Mouse (Mus musculus) cerebellum, postnatal 4 days (tissue): ENCODE results near the gene Gm20662.
A peak's percentile ranks its signal among the peaks of the same experiment; 100 is the strongest.

Experiments used
- DNase-seq, 2 experiments: peaks; one replicate each; pipeline ENCODE4 v3.0.0; 2022; ENCODE audit warnings: low spot score in 2 of 2, mixed read lengths in 1 of 2

Gene Gm20662

DNA sequence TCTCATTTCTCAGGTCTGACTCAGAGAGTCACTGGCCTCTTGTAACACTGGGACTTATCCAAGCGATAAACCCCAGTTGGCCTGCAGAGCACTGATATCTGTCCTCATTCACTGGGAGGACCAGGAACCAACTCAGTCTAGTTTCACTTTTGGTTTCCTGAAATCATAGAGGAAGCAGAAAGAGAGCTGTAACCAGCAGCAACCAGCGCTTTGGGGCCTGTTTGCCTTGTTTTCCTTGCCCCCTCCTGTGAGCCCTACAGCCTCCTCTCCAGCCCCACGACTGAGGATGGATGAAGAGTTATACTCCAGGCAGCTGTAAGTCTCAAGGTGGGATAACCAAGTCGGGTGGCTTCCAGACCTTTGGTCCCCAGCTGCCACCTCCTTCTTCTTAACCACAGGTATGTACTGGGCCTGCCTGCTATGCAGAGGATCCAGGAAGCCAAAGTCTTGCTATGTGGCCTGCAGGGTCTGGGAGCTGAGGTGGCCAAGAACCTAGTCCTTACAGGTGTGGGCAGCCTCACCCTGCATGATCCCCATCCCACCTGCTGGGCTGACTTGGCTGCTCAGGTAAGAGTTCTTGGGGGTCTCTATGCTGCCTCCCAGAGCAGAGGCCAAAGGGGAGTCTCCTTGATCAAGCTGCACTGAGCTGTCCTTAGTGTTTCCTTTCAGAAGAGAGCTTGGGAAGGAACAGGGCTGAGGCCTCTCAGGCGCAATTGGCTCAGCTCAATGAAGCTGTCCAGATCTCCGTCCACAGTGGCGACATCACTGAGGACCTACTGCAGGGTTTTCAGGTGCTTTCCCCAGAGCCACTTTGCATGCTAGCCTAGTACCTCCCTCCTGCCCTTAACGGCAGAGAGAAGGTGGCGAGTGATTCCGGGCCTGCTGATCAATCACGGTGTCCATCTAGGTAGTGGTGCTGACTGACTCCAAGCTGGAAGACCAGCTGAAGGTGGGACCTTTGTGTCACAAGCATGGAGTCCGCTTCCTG is 20.5 kb upstream of the Gm20662 start, which contains the start of gene Uba7:
Gene Uba7, plus strand, starts transcription at position 107 of the 988 bp plus-strand sequence.
- DNase-seq, result no peak

DNA sequence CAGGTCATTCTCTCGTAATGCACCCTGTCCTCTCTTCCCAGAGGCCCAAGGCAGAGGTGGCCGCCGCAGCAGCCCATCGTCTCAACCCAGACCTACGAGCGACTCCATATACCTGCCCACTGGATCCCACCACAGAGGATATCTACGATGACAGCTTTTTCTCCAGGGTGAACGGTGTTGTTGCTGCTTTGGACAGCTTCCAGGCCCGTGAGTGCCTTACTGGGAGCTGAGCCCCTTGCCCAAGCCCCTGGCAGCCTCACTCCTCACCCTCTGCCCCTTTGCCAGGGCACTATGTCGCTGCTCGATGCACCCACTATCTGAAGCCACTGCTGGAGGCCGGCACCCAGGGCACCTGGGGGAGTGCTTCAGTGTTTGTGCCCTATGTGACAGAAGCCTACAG is 17.3 kb upstream of the Gm20662 start:
- DNase-seq, result no peak

DNA sequence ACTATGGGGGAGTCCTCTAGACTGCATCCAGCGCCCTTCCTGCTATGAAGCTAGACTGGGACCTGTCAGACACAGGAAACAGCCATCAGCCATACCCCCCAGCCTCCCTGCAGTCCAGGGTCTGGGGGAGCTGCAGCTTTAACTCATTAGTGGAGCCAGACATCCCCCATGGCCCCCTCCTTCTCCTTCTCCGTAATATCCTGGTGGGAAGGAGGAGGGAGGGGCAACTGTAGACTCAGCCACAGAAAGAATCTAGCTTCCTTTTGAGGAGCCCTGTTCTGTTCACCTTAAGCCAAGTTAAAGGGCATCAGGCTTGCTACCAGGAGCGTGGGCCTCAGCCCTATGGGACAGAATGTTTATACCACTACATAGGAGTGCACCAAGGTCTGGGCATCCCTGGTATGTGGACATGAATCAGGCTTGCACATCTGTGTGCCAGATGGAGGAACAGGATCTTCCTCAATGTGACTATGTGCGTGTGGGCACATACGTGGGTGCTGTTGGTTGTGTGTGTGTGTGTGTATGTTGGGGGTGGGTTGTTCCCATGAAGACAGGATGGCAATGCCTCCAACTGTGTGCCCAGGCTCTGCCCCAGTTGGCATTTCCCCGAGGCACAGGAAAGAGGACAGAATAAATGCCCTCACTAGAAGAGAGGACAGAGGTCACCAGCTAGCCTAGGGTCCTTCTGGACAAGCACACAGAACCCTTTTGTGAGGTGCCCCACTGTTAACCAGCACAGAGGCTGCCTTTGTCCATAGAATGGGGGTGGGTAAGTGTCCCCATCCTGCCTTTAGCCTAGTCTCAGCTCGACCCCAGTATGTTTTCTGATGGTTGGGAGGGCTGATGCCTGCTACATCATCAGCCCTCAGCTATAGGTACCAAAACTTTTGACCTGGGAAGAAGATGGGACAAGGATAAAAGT is 14.2 kb upstream of the Gm20662 start:
- DNase-seq, result no peak

DNA sequence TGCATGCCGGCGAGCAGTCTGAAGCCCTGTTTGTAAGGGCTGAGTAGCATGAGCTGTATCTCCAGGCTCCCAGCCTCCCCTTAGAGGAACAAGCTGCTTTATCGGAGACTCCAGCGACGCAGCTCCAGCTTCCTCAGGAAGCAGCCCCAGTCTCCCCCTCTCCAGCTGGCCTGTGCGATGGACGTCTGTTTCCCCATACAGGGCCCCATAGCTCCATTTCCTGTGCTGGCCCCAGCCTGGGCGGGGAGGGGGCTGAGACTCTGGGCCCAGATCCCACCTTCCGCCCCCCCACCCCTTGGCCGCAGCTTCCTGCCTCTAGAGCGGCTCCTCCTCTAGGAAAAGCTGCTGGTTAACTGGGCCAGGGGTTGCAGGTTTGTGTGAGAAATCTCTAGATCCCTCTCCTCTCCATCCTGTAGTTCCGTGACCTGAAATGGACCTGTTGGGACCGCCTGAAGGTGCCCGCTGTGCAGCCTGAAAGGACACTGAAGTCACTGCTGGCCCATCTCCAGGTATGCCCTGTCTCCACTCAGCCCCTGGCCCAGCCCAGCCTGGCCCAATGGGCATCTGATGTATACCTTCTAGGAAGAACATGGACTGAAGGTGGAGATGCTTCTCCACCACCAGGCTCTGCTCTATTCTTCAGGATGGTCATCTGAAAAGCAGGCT is 13.3 kb upstream of the Gm20662 start, which contains the start of gene Gm20661:
Gene Gm20661, plus strand, starts transcription at position 378 of the 666 bp plus-strand sequence.
- no peak for DNase-seq

DNA sequence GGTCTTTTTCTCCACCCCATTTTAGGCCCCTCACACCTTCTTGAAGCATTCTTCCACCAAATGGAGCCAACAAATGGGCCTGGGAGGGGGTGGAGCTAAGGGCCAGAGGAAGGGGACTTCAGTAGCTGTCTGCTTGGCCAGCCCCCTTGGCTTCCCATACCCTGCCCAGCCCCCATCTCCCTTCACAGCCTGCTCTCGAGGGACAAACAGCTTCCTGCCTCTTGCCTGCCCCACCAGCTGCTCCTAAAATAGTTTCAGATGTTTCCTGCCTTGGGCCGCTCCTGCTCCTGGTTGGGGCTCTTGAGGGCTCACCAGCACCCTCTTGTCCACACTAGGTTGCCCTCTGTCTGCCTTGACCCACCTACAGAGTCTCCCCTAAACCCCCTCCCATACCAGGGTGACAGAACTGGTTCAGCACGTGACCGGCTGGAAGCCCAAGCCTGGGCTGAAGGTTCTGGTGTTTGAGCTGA is 12.7 kb upstream of the Gm20662 start:
- DNase-seq, result no peak

DNA sequence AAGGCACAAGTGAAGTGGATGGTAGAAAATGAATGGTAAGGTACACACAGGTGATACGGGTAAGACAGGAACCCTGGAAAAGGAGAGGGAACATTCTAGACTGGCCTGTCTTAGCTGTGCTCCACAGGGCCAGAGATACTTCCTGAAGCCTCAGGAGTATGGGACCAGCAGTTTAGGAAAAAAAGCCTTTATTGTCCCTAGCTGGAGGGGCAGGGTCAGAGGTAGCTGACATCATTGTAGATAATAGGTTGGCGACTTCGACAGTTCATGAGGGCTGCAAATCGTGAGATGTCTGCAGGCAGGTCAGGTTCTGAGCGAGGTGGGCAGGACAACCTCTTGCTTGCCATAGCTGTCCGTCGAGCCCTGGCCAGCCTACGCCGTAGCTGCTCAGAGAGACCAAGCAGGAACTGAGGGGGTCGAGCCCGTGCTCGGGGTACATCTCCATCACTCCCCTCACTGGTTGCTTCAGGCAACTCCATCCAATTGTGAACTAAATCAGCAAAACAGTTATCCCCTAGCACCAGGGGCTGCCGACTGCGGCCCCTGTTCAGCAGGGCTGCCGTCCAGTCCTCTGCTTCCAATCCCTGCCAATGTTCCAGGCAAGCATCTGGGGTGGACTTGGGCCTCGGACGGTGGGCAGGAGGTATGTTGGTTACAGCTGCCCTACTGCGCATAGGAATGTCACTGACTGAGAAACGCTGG is 11.9 kb upstream of the Gm20662 start:
- no peak for DNase-seq

DNA sequence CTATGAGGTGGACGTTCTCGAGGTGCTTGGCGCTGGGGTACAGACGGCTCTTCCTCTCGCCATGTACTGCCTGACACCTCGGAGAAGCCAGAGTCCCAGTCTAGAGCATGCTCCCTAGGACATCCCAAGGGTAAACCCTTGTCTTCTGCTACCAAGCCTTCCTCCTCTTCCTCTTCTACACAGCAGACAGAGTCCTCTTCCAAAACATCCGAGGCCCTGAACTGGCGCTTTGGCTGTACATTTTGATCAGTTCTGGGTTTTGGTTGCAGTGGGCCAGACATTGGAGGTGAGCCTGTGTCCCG is 11.4 kb upstream of the Gm20662 start:
- no peak for DNase-seq

DNA sequence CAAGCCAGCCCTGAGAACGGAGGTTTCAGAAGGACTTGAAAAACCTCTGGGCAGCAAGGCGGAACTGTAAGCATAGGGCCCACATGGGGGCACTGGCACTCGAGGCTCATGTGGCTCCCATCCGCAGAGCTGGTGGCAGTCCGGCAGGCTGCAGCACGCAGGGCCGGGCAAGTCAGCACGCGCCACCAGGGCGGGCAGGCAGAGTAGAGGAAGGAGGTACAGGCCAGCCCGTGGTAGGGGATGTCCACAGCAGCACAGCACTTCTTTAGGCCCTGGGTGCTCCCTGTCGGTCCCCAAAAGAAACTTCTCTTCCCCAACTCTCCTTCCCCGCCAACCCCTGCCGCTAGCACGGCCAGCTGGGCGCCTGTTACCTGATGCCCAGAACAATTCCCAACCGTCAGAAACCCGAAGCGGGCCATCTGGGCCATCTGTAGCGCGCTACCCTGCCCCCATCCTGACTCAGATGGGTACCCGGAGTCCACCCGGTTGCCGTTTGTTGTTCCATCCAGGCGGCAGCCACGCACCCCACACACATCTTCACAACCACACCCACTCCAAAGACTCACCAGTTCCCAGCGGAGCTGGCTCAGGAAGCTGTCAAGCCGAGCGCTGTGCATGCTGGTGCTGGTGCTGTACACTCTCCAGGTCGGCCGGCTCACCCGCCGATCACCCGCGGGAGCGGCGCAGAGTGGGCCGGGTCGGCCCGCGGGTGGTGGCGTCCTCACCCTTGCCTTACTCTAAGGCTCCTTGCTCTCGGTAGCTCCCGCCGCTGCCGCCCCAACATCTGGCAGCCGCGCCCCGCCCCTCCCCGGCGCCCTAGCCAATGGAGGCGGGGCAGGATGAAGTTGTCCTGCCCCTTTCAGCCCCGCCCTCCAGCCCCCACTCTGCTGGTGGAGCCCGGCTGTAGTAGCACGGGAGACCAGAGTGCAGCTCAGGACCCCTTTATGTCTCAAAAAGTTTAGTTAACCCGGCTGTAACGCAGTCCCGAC is 10.7 kb upstream of the Gm20662 start, which contains the start of gene Inka1:
Gene Inka1, minus strand, starts transcription at position 749 of the 989 bp plus-strand sequence.
- peak in 1 of 2 experiments; percentile 64 for DNase-seq

DNA sequence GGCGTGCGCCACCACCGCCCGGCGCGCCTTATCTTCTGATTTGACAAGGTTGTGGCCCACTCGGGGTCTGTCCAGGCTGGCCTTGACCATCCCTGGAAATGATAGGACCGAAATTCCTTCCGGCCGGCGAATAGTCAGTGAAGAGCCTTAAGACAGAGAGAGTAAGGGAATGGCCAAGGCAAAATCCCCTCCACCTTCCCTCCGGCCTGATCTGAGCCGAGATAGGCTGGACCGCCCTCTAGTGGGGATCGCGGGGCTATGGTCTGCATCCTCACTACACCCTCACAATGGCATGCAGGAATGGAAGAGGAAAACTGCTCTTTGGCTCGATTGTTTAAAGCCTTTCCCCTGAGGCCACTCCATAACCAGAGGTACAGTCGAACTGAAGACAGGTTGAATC is 9.8 kb upstream of the Gm20662 start:
- DNase-seq, result peak in 1 of 2 experiments; percentile 78

DNA sequence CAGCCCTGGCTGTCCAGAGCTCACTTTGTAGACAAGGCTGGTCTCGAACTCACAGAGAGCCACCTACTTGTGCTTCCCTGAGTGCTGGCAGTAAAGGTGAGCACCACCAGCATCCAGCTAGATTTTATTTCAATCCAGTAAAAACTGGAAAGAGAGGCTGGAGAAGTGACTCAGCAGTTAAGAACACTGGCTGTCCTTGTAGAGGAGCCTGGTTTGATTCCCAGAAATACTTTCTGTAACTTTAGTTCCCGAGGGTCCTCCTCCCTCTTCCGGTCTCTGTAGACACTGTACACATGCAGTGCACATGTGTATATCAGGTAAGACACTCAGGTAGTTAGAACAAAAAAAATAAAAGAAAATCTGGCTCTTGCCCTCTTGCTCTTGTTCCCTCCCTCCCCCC is 8.2 kb upstream of the Gm20662 start:
- DNase-seq, result no peak

DNA sequence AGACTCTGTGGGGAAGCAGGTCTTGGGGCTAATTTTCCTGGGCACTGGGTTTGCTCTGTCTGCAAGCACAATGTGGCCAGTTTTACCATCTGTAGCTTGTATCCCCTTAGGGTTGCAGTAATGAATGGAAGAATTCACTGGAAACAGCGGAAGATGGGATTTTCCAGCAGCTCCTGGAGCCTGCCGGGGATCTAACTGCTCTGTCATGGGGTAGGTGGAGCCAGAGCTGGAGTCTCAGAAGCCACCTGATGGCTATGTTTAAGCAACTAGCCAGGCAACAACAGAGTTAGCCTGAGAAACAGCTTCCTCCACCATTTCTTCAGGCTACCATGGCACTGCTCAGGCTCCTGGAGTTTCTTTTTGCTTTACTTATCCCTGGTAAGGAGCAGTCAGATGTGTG is 4.0 kb upstream of the Gm20662 start, which contains the start of gene Cdhr4:
Gene Cdhr4, plus strand, starts transcription at position 301 of the 400 bp plus-strand sequence.
- DNase-seq, result no peak

DNA sequence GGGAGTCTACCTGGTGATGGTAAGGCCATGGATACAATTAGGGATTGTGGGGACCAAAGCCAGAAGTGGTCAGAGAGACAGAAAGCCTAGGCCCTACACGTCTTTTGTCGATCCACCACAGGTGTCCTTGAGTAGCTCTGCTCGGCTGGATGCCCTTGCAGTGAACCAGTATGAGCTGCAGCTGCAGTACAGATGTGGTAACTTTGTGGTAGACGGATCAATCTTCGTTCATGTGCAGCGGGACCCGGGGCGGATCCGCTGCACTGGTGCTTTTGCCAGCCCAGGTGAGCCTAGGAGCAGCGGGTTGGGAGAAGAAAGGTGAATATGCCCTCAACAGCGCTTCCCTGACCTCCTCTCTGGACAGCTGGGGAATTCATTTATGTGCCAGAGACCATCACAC is 3.1 kb upstream of the Gm20662 start:
- DNase-seq, result no peak

DNA sequence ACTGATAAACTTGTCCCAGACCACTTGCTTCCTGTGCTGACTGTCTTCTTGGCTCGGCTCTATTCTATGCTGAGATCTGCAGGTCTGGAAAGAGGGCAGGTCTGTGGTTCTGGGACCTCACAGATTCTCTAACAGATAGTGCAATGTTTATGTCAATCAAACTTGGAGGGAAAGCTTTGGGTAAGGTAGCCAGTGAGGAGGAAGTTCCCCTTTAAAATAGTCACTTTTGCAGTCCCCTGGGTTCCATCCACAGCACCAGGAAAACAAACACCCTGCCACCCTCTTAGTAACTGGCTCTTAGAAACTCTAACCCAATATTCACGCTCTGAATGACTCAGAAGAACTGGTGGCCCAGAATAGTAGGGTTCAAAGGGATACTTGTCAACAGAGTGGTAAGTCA is 1.7 kb upstream of the Gm20662 start:
- no peak for DNase-seq

DNA sequence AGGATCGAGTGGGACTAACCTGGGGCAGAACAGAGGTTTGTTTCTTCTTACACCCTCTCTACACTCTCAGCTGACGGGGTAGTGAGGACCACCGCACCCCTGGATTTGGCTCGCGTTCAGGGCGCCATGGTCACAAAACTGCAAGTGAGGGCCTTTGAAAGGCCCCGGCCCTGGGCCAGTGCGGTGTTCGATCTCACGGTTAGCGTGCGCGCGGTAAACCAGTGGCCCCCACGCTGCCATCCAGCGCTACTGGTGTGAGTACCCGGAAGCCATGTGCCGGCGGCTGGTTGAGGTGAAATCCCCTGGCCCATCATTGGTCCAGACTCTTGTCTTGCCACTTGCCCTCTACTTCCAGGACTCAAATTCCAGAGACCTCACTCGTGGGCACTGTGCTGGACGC is 636 bp upstream of the Gm20662 start:
- DNase-seq, result no peak

DNA sequence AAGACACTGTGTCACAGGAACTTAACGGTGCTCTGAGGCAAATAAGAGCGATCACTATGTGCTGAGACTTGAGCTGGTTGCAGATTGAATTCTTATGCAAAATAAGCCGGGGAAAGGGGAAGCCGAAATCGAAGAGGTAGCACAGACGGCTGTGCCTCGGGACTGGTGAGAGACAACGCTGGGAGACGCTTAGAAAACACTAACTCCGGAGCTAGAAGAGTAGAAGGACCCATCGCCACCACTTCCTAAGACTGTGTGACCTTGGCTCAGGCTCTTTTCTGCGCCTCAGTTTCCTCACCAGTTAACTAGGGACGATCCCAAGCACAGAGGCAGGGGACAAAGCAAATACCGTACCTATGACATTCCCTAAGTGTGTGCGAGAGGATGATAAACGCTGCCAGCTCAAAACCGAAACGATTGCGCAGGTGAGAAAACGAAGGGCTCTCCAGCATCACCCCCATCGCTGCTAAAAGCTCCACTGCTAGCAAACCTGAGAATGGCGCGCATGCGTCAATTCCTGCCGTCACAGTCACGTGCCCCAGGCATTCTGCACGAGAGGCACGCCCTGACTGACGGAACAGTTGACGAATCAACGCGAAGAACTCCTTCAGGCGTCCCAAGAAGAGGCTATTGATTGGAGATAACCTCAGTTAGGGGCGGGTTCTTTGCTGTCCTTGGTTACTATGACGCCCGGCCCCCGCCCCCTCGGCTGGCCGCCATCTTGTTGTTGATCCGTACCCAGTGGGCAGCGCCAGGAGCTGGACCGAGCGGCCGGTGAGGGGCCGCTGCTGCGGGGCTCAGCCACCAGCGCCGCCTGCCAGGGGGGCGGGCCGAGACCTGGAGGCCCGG is 6.0 kb downstream of the Gm20662 start, which contains the start of gene Ip6k1:
Gene Ip6k1, plus strand, starts transcription at position 580 of the 849 bp plus-strand sequence.
- DNase-seq, result peak; percentile 100

DNA sequence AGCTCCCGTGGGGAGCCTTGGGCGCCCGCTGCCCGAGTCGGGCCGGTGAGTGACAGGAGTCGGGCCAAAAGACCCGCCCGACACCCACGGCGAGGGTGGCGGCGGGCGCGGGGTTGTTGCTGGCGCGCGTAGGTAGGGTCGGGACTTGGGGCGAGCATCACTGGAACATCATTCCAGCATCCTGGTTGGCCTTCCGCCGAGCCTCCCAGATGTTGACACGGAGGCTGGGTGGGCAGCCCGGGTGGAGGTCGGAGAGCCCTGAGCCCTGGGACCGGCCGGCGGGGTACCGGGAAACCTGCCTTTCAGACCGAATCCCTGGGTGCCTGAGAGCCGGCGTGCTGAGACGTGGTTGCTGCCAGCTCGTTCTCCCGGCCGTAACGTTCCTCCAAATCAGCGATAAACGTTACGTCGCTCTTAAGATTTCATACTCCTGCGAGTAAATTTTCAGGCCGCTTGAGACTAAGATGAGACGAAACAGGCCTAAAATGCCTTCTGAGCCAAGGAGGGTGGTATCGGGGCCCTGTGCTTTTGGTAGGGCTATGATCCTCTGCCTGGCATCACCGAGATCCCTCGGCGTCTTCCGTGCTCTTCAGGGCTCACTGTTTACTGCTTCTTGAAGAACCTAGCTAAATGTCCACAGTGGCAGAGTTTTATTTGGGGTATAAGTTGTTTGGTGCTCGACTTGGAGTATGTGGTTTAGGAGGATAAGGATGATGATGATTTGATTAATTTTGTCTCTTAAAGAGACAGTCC is 6.8 kb downstream of the Gm20662 start:
- DNase-seq, result no peak

DNA sequence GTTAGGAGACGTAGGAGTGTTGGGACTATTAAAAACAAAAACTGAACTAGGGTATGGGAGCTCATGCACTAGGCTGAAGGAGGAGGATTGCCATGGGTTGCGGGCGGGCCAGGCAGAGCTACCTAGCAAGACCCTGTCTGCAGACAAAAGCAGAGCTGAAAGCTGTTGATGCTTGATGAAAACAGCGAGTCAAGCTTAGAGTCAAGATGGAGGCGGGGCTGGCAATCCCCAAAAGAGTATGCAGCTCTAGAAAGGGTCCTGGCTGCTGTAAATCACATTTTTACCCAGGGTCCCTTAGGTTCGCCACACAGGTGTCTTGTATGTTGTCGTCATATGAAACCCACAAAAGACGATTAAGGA is 7.4 kb downstream of the Gm20662 start:
- no peak for DNase-seq

DNA sequence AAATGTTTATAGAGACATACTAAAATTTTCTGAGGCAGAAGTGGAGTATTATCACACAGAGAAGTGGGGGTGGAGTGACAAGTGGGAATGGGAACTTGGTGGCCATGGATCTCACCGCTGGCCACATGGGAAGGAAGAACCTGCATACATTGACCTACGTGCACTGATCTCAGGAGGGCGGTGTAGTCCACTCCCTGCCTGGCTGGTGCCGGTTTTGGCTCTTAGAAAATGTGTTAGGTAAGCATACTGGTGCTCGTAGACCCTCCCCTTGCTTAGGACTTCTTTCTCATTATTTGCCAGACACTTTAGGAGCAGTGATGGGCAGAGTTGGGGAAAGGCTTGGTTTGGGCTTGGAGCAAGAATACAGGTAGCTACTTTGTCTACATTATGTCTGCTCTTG is 11.9 kb downstream of the Gm20662 start:
- no peak for DNase-seq
